Mouse (Mus musculus) lung, embryonic 14.5 days (tissue): ENCODE measurements around the gene Clmp. TPM values are rescaled to one million over a fixed set of nuclear protein-coding genes. Genes with fewer than 3 reads are reported as not detected.

Experiments
- ATAC-seq: fragments of 200-750 bp; cut with Nextera tagmentation; 2 replicates; pipeline ENCODE4 v1.8.0; 2017; ENCODE audit warnings: mild to moderate bottlenecking, moderate TSS enrichment, moderate library complexity; ENCODE audit not compliant: insufficient read depth
- DNase-seq: peaks from one replicate; pipeline ENCODE4 v3.0.0-alpha.2; 2015
- H3K27ac ChIP-seq: fragments of 300-500 bp; sonication (generic); 2 replicates; pipeline ENCODE4 v1.5.1; 2014; ENCODE audit warnings: low read depth, mild to moderate bottlenecking, moderate library complexity
- H3K27me3 ChIP-seq: fragments of 300-500 bp; sonication (generic); 2 replicates; pipeline ENCODE4 v1.6.1; 2014; ENCODE audit warnings: low read length, control low read depth; ENCODE audit not compliant: insufficient read depth
- H3K36me3 ChIP-seq: fragments of 300-500 bp; sonication (generic); 2 replicates; pipeline ENCODE4 v1.6.1; 2014; ENCODE audit warnings: control low read depth; ENCODE audit not compliant: insufficient read depth
- H3K4me1 ChIP-seq: fragments of 300-500 bp; sonication (generic); 2 replicates; pipeline ENCODE4 v1.6.1; 2014; ENCODE audit warnings: antibody characterized with exemption, control low read depth; ENCODE audit not compliant: insufficient read depth
- H3K4me2 ChIP-seq: fragments of 300-500 bp; sonication (generic); 2 replicates; pipeline ENCODE4 v1.6.1; 2014; ENCODE audit warnings: mild to moderate bottlenecking
- H3K4me3 ChIP-seq: fragments of 300-500 bp; sonication (generic); 2 replicates; pipeline ENCODE4 v1.5.1; 2014; ENCODE audit warnings: low read depth, low read length
- H3K9ac ChIP-seq: fragments of 300-500 bp; sonication (generic); 2 replicates; pipeline ENCODE4 v1.6.1; 2014
- H3K9me3 ChIP-seq: fragments of 300-500 bp; sonication (generic); 2 replicates; pipeline ENCODE4 v1.6.1; 2016; ENCODE audit warnings: low read depth, low read length, control low read depth
- CTCF ChIP-seq: IDR thresholded peaks from 2 replicates; pipeline ENCODE4 v1.5.1; 2016; ENCODE audit warnings: antibody characterized with exemption, low read depth
- WGBS: fragments of 180-500 bp; shearing (Covaris S2); extraction: QIAGEN DNeasy Blood & Tissue Kit; methylation state at CpG from one replicate; pipeline ENCODE4 v1.1.7; 2014; 5-methylcytosine and 5-hydroxymethylcytosine counted together
- polyA plus RNA-seq: library from polyadenylated mRNA; unstranded; fragments of >200 nt; fragmentation: Nextera tagmentation; extraction: Ambion mirVana; gene quantifications from 2 replicates; pipeline ENCODE4 v1.2.1, GENCODE M21; 2014

Gene Clmp
- polyA plus RNA-seq, 1 experiment from 2014 or later: 20.6 TPM

DNA sequence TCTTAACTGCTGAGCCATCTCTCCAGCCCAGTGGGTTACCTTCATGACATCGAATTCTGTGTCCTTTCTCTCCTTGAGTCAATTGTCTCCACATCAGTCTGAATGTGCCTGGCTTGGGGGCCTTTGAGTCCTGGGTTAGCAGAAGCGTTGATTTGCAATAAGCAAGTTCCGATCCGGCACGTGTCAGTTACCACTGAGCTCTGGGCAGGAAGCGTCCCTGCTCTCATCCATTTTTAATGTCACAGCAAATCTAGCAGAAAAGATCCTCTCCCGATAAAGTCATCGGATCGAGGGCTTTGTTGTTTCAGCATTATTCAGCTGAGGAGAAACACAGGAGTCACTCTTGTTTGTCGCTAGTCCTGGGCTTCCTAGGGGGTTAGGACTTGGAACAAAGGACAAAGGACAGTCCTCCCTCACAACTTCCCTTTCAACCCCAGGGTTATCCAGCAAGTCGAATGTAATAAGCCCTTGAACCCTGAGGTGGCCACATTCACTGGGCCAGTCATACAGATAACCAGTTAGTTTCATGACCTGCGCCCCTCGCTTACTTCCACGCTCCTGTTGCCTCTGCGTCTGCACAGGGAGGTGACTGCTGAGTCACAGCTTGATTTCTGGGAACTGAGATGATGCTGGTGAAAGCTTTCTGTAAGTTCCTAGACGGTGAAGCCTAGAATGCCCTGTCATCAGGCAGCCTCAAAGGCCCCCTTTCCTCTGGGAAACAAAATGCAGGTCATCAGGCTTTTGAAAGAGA, 43.1 kb upstream of the Clmp start:
- ATAC-seq (no peak), DNase-seq (no peak)
- Histone ChIP-seq H3K9ac (no peak overlapping the region), H3K36me3 (no peaks in the 10 kb centered on the region), H3K9me3 (no peaks in the 10 kb centered on the region), H3K27ac (no peak overlapping the region), H3K4me2 (no peak overlapping the region), H3K4me3 (no peak overlapping the region), H3K4me1 (no peaks in the 10 kb centered on the region), H3K27me3 (no peaks in the 10 kb centered on the region)
- no peak for TF ChIP-seq CTCF
- 32% methylated on average over 16 of the region's 16 CpGs for WGBS

DNA sequence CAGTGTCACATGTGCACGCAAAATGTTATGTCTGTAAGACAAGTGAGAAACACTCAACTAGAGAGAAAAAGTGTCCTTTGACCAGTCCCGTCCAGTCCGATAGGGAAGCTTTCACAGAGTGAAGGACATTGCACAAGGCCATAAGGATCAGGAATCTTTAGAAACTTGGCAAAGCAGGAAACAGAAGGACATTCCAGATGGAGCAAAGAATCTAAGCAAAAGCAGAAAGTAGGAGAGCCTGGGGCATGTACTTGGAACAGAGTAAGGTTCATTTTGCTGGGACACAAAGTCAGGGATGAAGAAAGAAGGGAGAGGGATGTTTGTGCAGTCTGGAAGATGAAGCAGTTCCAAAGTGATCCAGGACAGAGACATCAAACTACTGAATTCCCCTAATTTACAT, 36.3 kb upstream of the Clmp start:
- ATAC-seq: no peak

DNA sequence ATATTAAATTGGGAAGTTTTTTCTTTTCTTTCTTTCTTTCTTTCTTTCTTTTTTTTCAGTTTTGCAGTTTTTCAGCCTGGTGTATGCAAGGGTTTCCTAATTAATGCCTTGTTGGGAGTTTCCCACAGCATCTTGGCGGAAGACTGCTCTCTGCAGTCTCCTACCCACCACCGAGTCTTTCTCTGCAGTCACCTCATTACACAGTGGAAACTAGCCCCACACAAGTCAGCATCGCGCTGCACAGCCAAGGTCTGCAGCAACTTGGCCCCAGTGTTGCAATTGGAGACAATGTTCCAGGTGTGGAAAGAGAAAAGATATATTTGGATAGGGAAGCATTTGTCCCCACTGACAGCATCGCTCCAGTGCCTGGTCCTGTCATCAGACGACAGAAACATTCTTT, 35.8 kb upstream of the Clmp start:
- no peaks in the 10 kb centered on the region for H3K9me3 ChIP-seq
- H3K36me3 ChIP-seq: no peaks in the 10 kb centered on the region
- H3K27me3 ChIP-seq: no peaks in the 10 kb centered on the region
- no peak overlapping the region for H3K4me2 ChIP-seq
- ATAC-seq: no peak
- 54% methylated on average over 6 of the region's 6 CpGs for WGBS
- no peak for TF ChIP-seq CTCF
- no peak overlapping the region for H3K27ac ChIP-seq
- no peak overlapping the region for H3K9ac ChIP-seq
- H3K4me3 ChIP-seq: no peak overlapping the region
- H3K4me1 ChIP-seq: no peaks in the 10 kb centered on the region
- no peak for DNase-seq

More for the DNA sequence above, 36.3 kb upstream of the Clmp start:
- no peak overlapping the region for H3K4me3 ChIP-seq
- H3K27ac ChIP-seq: no peak overlapping the region
- no peaks in the 10 kb centered on the region for H3K4me1 ChIP-seq
- no peak for DNase-seq
- no peak for TF ChIP-seq CTCF
- no peak overlapping the region for H3K4me2 ChIP-seq
- 80% methylated on average over 3 of the region's 3 CpGs for WGBS
- H3K9me3 ChIP-seq: no peaks in the 10 kb centered on the region
- no peaks in the 10 kb centered on the region for H3K36me3 ChIP-seq
- H3K27me3 ChIP-seq: no peaks in the 10 kb centered on the region
- H3K9ac ChIP-seq: no peak overlapping the region

DNA sequence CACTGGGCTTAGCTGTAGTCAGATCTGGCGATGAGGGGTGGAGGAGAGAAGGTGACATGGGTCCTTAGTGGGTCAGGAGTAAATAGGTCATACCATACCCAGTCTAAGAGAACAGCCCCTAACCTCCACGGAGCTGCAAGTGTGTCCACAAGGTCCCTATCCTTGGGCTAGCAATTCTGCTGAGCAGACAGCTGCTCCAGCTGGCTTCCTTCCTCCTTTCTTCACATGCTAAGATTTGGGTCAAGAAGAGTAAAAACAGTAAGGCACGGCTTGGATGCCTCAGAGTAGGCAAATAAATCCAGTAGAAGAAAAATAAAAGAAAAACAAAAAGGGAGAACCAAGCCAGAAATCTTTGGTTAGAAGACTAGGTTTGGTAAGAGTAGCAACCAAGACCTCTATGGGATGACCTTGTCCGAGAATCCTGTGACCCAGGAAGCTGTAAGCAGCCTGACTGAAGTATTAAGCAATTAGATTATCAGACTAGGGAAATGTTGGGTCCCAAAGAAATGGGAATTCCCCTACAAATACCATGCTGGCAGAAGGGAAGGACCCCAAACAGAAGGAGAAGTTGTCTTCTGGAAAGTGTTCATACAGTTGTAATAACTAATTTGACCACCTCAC, 34.4 kb upstream of the Clmp start:
- TF ChIP-seq CTCF: no peak
- no peak overlapping the region for H3K9ac ChIP-seq
- H3K4me2 ChIP-seq: no peak overlapping the region
- H3K27ac ChIP-seq: no peak overlapping the region
- H3K9me3 ChIP-seq: no peaks in the 10 kb centered on the region
- WGBS: 82% methylated on average over 4 of the region's 4 CpGs
- H3K4me1 ChIP-seq: no peaks in the 10 kb centered on the region
- DNase-seq (no peak), ATAC-seq (no peak)
- H3K4me3 ChIP-seq: no peak overlapping the region
- no peaks in the 10 kb centered on the region for H3K27me3 ChIP-seq
- H3K36me3 ChIP-seq: no peaks in the 10 kb centered on the region

DNA sequence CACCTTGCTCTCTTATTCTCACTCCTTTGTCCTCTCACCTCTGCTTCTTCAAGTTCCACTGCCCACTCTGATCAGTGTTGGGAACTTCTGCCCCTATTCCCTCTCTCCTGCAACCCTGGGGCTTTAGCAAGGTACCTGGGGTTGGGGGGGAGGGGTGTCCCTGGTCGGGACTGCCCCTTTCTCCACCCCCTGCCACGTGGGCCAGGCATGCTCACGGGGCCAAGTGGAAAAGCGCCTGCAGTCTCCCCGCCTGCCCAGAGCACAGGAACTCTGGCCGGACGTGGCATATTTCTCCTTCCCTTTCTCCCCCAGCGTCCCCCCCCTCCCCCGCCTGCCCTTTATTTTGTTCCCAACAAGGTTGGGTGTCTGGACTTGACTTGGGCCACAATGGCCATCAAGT, 33.0 kb upstream of the Clmp start:
- no peak overlapping the region for H3K4me2 ChIP-seq
- no peaks in the 10 kb centered on the region for H3K4me1 ChIP-seq
- H3K27ac ChIP-seq: no peak overlapping the region
- no peaks in the 10 kb centered on the region for H3K9me3 ChIP-seq
- no peak for TF ChIP-seq CTCF
- H3K36me3 ChIP-seq: no peaks in the 10 kb centered on the region
- no peak overlapping the region for H3K4me3 ChIP-seq
- ATAC-seq (no peak), DNase-seq (no peak)
- H3K27me3 ChIP-seq: no peaks in the 10 kb centered on the region
- 31% methylated on average over 9 of the region's 9 CpGs for WGBS
- H3K9ac ChIP-seq: no peak overlapping the region

DNA sequence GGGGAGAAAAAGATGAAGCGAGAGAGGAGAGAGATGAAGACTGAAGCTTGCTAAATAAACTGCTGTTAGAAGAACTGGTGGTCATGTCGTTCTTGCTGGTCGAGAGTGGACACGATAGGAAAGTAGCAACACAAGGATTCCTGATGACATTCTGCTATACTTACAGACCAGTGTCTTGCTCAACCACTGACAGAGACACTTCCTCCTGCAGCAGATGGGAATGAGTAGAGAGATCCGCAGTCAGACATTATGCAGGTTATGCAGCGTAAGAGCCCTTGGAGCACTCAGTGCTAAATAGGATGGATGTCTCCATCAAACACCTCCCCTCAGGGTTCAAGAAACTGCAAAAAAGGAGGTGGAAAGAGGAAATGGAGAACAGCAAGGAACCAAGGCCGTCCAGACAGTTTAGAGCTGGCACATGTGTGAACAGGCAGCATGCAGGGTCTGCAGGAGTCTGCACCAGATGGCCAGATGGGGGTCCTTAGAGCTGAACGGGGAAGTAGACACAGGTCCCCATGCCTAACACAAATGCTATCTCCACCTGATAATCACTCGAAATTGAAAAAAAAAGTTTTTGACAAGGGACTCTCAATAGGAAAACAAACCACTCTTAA, 19.5 kb upstream of the Clmp start:
- WGBS: 73% methylated on average over 9 of the region's 9 CpGs
- Histone ChIP-seq H3K4me1 (0 out of 2 replicates have a peak, but pooled peaks cover 2% of the 10 kb centered on the region), H3K27me3 (no peaks in the 10 kb centered on the region), H3K4me3 (no peak overlapping the region), H3K27ac (no peak overlapping the region), H3K9ac (no peak overlapping the region), H3K4me2 (no peak overlapping the region), H3K36me3 (no peaks in the 10 kb centered on the region), H3K9me3 (no peaks in the 10 kb centered on the region)
- no peak for TF ChIP-seq CTCF
- ATAC-seq: no peak
- DNase-seq: no peak

DNA sequence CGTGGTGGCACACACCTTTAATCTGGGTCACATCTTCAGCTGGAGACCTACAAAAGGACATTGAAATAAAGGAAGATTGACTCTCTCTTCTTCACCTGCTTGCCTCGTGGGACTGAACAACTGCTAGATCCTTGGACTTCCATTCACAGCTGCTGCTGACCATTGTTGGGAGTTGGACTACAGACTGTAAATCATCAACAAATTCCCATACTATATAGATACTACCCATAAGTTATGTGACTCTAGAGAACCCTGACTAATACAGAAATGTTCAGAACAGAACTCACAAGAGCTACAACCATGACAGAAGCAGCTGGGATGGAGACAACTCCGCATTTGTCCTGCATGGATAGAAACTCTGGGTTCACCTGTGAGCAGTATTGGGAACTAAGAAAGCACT, 15.4 kb upstream of the Clmp start, which contains the start of gene Gm21915:
Gene Gm21915, plus strand, starts transcription at position 301 of the 400 bp plus-strand sequence.
- peaks cover 8% of the 10 kb centered on the region for H3K4me1 ChIP-seq
- 88% methylated on average over 3 of the region's 3 CpGs for WGBS
- ATAC-seq (no peak), DNase-seq (no peak)
- no peak within 1 kb of the TSS for H3K9ac ChIP-seq
- no peak within 1 kb of the TSS for H3K4me3 ChIP-seq
- H3K9me3 ChIP-seq: no peaks in the 10 kb centered on the region
- no peak within 1 kb of the TSS for H3K27ac ChIP-seq
- no peaks in the 10 kb centered on the region for H3K27me3 ChIP-seq
- no peaks in the 10 kb centered on the region for H3K36me3 ChIP-seq
- no peak for TF ChIP-seq CTCF
- no peak within 1 kb of the TSS for H3K4me2 ChIP-seq
